Mouse (Mus musculus) retina, postnatal 7 days (tissue): ENCODE measurements at regions not wholly inside any gene's neighbourhood (a gene's known extent, or its start where the extent isn't known, plus 50 kb on each side); places are given as distances from the start of the nearest gene placed in this dataset.

Source experiments
- DNase-seq: peaks from one replicate; pipeline ENCODE4 v3.0.0-alpha.2; 2012; ENCODE audit warnings: low read depth, low spot score

DNA sequence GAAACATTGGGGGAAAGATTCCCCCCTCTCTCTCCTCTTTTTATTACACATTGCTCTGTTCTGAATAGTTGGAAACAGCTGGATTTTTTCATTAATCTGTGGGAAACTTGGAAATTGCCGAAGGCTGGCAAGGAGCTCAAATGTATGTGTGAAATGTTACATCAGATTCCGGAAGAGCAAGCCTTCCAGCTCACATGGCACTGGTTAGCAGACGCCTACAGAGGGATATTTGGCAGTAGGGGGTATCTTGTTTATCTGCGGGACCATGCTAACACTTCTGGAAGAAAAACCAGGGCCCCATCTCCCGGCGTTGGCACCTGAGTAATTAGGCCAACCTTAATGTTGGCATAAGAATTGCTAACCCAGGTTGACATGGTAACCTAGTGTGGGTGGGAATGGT, 183.0 kb downstream of the Enc1 start:
- no peak for DNase-seq

DNA sequence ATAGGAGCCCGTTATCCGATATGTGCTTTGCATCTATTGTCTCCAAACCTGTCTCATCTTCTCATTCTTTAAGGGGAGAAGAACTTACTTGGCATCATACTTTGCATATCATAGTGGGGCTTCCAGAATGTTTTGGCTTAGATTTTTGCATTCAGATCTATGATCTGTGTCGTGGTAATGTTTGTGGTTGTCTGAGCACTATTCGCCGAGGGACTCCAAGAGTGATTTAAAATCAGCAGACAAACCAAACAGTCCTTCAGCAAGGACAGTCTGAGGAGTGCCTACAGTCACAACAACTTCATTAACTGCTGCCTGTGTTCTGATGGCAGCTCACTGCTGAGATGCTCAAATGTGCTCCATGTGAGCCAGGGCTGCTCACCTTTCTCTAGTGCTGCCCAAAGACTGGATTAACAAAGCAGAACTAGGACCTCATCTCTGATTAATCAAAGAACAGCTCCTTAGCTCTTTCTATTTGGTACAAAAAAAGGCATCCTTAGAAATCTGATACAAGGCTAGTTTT, 182.5 kb downstream of the Enc1 start:
- no peak for DNase-seq

DNA sequence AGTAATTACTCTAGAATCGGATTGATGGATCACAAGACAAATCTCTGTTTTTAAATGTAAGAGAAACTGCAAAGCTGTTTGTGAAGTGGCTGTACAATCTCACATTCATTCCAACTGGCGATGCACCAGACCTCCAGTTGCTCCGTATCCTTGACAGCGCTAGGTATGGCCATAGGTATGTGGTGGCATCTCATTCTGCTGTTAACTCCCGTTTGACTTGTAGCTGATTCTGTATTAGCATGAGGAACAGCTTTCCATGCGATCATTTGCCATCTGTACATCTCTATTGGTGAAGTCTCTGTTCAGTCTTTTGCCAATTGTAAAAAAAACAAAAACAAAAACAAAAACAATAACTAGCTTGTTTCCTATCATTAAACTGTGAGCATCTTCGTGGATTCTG, 182.0 kb downstream of the Enc1 start:
- no peak for DNase-seq

DNA sequence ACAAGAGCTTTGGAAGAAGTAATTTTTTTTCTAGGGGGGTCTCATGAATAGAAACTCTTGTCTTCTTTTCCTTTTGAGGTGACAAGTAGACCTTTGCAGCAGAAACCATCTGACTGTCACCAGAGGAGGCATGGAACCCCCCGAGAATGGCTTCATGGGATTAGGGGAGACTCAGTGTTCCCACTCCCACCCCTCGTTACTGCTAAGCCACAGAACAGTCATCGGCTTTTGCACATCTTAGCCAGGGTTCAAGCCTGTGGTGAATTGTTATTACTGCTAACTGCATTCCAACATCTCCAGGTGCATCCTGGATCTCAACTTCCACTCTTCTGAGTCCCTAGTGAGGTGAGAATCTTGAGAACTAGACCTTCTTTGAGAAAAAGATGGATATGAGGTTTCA, 180.9 kb downstream of the Enc1 start:
- DNase-seq = no peak

DNA sequence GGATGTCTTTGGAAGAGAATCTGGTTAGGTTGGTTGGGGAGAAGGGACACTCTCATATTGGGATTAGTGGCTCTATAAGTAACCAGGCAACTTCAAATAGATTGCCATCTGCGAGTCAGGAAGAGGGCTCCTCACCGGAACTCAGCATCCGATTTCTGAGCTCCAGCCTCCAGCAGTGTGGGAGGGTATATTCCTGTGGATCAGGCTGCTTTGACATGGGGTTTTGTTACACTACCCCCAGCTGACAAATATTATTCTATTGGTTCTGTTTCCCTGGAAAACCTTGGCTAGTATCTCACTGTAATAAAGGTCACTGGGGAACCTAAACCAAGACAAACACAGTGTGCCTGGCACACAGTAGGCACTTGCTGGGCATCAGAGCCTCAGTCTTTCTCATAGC, 179.9 kb downstream of the Enc1 start:
- no peak for DNase-seq

DNA sequence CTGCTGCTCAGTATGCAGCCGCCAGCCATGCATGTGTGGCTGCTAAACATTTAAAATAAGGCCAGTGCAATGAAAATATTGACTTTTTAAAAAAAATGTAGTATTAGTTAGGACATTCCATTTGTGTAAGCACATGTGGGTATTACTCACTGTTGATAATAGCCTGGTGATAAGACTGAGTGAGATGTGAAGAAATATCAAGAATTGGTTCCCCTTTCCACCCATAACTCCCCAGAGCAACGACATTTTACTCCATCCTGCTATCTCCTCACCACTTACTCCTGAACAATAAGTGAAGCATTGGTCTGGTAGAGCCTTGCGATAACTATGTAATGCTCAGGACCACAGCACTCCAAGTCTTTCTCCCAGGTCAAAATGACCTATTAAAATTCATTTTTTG, 178.2 kb downstream of the Enc1 start:
- no peak for DNase-seq

DNA sequence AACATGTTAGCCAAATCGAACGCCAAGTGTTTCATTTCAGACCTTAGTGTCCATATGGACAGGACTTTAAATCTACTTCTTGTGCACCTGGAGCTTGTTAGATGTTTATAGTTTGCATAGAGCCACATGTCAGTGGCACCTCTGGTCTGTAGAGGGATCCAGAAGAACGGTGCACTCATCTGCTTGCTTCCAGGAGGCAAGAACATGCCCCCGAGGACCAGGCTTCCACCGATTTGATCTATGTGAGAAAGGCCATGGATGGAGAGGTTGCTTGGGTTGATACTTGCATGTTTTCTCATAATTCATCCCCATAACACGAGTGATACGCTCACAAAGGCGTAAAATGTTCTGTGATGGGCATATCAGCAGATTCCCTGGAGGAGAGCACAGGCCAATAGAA, 177.8 kb downstream of the Enc1 start:
- no peak for DNase-seq

DNA sequence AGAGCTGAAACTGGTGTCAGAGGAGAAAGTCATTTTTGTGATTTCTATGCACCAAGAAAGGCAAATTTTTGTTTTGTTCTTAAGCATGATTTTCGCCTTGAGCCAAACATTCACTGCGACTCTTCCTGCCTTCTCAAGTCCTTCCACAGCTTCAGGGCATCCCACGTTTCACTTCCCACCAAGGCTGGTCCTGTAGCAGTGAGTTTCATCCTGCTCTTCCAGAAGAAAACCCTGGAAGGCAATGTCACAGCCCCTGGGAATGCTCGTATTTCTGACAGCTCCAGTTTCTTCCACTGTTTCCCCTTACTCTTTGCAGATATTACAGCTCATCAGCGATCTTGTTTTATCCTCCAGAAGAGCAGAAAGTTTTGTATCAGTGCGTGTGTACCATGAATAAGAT, 177.2 kb downstream of the Enc1 start:
- DNase-seq = no peak

DNA sequence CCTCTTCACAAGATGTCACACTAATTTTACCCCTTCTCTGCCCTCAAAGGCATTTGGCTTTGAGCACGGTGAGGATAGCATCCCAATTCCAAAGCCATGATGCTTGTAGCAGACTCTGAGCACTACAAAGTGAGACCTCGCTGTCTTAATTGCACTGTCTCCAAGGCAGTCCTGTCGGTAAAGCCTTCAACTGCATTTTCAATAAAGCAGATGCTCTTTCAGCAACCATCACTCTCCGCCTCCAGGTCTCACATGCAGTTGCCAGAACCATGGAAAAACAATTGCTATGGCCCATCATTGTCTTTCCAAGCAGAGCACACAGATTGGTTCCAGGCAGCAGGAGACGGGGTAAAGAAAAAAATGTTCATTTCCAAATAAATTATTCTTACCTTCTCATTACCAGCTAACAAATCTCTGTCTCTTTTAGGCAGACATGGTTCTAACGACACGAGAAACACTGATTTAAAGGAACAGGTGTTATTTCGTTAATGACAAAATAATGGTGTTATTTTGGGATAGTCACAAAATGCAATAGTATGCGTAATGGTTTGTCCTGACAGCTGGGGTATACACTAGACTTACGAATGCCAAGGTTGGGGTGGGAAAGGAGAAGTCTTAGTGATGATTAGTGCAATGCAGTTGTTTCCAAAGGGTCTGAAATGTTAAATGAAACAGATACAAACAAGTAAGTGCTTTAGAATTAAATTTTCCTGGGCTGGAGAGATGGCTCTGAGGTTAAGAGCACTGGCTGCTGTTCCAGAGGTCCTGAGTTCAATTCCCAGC, 175.2 kb downstream of the Enc1 start:
- DNase-seq = no peak

DNA sequence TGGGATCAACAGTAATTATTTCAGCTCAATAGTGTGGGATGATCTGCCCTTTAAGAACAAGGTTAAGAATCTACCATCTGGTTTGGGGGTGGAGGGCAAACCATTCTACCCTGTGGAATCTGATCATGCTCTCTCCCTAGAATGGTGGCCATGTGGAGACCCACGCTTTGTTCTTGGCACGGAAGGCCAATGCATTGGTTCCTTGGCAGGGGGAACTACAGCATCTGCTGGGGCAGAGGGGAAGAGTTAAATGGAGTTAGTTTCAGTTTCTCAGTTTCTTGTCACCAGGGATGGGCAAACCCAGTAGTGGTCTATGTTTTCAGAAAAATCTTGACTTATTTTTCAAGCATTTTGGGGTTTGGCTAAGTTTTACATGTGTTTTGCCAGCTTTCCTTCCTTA, 174.5 kb downstream of the Enc1 start:
- no peak for DNase-seq

DNA sequence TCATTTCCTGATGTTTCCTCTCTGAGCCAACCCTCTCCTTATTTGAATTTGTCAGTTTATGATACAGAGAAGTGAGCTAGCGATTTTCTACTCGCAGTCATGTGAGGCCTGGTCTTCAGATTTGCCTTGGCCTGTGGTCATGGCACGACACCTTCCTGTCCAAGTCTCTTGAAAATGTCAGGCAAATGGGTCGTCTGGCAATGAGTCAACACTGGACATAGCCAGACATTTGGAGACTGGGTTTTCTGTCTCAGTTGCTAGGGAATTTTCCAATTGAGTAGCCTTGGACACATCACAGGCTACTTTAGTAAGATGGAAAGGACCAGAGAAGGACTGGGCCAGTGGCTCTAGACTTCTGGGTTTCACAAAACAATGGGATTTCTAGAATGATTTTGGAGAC, 171.2 kb downstream of the Enc1 start:
- DNase-seq = no peak

DNA sequence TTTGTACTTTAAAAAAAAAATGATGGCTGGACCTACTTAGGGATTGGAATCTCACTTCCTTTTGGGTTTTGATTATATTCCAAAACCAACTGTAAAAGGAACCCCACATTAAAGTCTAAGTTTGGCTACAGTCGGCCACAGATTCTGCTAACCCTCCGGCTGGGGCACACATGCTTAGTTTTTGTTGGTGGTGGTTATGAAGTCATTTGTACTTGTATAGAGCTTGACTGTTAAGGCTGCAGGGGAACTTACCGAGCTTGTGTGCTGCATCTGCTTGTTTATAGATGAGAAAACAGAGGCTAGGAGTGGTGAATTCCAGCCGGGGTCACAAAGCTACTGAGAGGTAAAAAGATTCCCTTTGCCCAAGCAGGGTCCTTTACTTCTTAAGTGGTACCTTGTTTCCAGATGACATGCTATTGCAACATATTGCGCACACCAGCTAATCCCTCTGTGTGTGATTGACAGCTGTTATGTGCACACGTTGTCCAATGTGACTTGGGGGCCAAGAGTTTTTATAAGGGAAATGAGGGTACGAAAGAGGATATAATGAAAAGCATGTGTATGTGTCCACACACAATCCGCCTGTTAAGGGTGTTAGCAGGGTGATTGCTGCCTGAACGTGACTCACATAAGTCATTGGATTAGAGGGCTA, 169.8 kb downstream of the Enc1 start:
- DNase-seq = no peak

DNA sequence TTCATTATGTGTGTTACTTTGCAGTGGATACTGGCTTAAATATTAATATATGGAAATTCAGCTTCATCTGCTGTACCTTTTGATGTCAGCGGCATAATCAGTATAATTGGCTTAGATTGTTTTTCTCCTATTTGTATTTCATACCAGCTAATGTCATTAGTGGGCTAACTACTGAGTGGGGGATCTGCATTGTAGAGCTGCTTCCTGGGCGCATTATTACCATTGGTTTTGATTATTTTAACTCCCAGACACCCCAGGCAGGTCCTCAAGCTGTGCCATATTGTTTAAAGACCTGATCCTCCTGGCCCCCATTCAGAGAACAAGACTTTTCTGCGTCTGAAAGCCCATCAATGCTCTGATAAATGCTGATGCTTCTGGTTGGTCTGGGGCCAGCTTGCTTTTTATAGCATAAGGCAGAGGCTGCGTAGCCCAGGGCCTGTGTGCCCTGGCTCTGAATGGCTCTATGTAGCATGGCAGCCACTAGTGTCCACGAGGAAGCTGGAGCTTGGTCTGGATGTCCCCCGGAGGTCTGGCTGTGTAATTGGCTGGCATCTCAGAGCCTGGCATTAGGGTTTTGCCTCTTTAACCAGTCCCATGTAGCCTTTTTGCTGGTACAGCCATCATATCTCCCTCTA, 169.1 kb downstream of the Enc1 start:
- peak; percentile 9 for DNase-seq

DNA sequence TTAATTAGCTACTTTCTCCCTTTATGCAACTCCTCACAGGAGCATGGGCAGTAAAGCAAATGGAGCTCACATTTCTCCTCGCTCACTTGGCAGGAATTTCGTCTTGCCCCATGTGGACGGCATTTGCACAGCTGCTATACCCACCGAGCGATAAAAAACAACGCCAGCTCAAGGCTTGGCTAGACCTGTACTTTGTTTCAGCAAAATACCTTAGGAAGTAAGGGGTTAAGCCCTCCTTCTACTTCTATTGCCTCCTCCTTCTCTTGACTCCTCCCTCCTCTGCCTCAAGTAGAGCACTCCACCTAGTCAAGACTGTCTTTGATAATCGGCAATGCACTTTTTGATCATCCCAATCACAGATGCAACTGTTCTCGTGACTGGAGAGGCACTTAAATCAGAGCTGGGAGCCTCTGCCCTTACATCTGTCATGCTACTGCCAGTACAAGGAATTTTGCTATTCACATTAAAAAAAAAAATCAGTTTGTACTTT, 168.4 kb downstream of the Enc1 start:
- DNase-seq = no peak

DNA sequence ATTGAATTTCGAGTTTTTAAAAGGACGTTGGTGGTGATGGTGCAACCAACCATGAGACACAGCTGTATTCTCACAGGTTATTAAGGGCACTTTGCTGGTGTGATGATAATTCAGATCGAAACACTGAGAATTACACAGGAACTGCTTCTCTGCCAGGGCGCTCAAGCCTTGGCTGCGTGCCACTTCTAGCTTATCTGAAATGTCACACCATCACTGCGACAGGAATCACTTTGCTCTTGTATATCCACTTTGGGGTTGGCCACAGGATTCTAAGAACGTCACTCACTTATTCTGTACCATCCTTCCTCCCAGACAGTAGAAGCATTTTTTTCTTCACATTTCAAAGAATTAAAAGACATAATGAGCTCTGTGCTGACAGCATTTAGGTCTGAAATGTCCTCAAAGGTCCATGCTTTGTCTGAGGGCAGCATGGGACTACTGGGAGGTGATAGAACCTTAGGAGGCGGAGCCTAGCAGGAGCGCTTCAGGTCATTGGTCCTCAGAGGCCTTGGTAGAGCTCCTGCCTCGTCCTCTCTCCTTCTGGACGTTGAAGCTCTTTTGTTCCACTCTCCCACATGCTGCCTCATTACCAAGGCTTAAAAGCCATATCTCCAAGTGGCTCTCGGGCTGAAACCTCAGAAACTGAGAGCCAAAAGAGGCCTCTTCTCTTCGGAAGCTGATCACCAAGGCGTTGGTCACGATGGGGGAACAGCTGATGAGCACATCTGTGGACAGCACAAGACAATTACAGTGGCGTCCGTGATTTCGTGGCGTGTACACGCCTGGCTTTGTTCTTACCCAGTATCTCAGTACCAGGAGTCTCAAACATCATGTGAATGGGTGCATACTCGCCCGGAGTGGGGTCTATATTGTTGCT, 167.7 kb downstream of the Enc1 start:
- peak; percentile 27 for DNase-seq

DNA sequence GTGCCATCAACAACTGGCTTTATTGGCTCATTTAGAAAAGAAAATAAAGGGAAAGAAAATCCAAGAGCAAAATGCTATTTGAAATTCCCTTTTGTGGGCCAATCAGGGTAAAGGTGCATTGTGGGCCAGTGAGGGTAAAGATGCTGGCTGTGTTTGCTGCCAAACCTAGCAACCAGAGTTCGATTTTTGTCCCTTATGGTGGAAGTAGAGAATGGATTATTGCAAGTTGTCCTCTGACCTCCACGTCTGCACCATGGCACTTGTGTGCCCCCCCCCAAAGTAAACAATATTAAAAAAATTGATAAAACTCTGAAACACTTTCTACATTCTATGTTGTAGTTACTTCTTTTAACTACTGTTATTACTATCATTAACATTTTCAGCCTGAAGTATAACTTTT, 166.9 kb downstream of the Enc1 start:
- DNase-seq = no peak

DNA sequence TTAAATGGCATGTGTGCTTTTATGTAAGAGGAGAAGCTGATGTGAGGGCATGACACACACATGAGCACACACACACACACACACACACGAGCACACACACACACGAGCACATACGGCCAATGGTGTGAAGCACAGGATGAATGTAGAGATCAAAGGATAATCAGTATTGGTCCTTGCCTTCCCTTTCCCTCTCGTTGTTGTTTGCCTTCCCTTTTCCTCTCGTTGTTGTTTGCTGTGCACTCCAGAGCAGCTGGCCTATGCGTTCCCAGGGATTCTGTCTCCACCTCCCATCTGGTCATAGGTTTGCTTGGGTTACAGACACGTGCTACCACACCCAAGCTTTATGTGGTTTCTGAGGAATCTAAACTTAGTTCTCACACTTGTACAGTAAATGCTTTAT, 165.8 kb downstream of the Enc1 start:
- no peak for DNase-seq

DNA sequence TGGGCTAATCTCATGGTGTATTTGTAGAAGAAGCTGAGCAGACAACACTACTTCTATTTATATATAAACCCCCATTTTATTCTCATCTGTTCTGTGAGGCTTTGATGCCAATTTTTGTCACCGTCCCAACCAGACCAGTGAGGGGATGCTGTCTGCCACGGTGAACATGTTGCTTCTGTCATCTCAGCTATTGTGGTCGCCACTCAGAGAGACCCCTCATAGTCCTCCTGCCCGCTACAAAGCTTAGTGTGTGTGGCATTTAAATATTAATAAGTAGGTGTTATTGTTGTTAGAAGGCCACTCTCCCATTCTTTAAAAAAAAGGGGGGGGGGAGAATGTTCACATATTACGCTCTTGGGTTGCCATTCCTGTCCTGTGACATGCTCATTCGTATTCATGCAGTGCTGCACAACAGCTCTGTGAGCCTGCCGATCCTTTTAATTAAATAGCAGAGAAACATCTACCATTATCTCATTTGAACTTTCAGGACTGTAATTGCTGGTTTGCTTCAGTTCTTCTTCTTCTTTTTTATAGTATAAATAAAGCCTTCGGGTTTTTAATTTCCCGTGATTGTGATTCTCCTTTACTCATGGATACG, 161.4 kb downstream of the Enc1 start:
- DNase-seq = no peak

DNA sequence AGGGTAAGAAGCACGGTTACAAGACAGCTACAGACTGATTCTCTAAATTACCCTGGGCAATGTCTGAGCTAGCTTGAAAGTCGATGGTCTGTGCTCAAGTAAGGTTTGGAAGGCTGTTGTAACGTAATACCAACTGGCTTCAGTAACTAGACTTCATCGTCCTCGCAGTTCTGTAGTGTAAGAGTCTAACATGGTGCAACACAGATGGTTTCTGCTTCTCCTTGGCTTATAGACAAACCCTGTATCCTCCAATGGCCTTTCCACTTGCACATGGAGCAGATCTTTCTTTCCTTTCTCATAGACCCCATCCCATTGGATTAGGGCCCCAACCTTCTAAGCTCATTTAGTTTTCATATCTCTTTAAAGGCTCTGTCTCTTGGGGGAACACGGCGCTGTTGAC, 160.7 kb downstream of the Enc1 start:
- DNase-seq = no peak

DNA sequence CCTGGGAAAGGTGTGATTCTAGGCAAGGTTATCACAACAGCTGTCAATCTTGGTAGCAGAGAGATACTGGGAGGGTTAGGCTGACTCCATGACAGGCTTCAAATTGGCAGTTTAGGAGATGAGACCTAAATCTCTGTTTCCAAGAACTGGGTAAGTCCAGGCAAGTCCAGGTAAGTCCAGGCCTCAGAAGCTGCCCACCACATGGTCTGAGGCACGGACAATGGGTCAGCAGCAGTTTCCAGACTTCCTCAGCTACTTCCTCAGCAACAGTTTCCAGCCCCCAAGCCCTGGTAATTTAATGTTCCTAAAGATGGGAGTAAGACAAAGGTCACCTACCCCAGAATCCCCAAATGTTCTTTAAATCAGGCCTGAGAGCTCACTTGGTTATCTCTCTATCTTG, 157.1 kb downstream of the Enc1 start:
- DNase-seq = no peak

DNA sequence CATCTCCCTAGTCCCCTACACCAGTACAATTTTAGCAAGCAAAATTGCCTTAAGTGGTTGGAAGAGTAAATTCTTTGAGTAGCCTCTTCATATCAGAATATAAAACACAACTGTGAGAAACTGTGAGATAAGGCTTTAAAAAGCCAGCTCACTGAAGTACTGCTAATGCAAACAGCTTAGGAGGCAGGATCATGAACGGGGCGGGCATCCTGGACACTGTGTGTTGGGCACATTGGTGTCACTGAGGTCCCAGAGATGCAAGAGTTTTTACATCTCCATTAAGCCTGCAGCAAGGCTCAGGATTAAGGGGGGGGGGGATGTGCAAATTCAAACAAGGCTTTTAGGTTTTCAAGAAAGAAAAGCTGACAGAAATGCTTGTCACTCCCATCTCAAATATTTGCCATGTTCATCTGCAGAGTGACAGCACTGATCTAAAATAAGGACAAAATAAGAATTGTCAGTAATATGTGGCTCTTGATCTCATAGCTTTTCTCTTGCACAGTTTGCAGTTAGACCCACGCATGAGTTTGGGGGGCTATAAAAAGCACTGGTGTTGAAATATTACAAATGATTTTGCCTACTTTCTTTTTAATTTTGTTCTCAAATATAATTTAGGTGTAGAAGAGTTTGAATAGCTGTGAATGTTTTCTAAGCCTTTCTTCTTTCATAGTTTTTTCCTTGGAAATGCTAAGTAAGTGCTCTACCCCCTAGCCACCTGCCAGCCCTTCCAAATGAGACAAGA, 156.2 kb downstream of the Enc1 start:
- DNase-seq = no peak
